10 mouse cellular contexts compared by ENCODE assay signal in the genomic region with DNA sequence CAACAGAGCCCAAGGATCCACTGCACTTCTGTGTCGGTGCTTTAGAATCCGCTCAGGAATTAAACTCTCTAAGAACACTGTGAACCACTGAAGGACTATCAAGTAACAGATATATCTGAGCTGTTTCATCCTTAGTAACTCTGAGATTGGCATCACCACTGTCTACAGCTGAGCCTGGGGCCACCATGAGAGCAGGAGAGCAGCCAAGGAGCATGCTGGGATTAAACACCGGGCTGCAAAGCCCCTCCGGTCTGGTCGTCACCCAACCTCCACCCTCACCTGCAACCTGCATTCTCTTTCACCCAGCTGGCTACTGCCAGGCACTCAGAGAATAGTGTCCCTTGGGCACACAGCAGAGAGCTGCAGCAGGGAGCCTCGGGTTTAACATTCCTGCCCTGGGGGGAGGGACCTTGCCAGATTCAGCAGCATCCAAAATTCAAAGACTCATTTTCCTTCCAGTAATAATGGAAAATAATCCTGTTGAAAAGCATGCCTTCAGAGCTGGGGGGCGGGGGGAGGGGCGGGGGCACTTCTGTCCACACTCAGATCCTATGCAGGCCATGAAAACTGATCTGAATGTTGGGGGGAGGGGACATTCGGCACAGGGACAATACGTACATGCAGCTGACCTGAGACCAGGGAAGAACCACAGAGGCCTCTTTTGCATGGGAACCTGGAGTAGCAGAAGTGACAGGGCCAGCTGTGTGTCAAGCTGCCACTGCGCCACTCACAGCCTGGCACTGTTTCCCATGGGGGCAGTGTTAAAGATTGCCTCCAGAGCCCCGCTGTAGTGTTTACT. TPM values are rescaled to one million over a fixed set of nuclear protein-coding genes. Genes with fewer than 3 reads are reported as not detected.
DNase-seq lines count a peak whose midpoint lies in the region; ATAC-seq and TF ChIP-seq lines count a peak whose summit lies in the region.
"Had no signal": no experiment of that assay in that cellular context is flagged by ENCODE, and none has a peak within 500 bp of the region (broad histone marks: within the 10 kb centered on the region; RNA-seq: fewer than 3 reads in every experiment).

No protein-coding gene starts in this region.

- H3K4me3 ChIP-seq in kidney, embryonic 14.5 days (ENCODE audit: low read length), result no peak overlapping the region
- no peak overlapping the region for H3K4me3 ChIP-seq in embryonic facial prominence, embryonic 12.5 days
- H3K4me3 ChIP-seq in hindbrain, embryonic 12.5 days, result no peak overlapping the region
- H3K4me3 ChIP-seq in midbrain, postnatal 0 days (ENCODE audit: low read depth, low read length), result no peak overlapping the region
- H3K4me3 ChIP-seq: liver, embryonic 13.5 days; myocyte had no signal

- 0 out of 2 replicates have a peak, but pooled peaks have one; percentile 7 for ATAC-seq in kidney, embryonic 14.5 days (ENCODE audit: low FRiP score, low TSS enrichment)
- ATAC-seq in embryonic facial prominence, embryonic 12.5 days (ENCODE audit: insufficient number of reproducible peaks, insufficient read depth, low FRiP score, low TSS enrichment), result peak; percentile 50
- ATAC-seq in hindbrain, embryonic 12.5 days (ENCODE audit: low FRiP score), result peak; percentile 57; the same call in 1 of the 2 replicates
- peak; percentile 14; the same call in 1 of the 2 replicates for ATAC-seq in midbrain, postnatal 0 days (ENCODE audit: low FRiP score)

- WGBS in kidney, embryonic 14.5 days, result 35% methylated on average over 12 of the region's 12 CpGs
- WGBS in embryonic facial prominence, embryonic 12.5 days, result 15% methylated on average over 12 of the region's 12 CpGs
- 24% methylated on average over 12 of the region's 12 CpGs for WGBS in hindbrain, embryonic 12.5 days
- WGBS in midbrain, postnatal 0 days, result 17% methylated on average over 12 of the region's 12 CpGs

- H3K27me3 ChIP-seq in kidney, embryonic 14.5 days (ENCODE audit: control insufficient read depth, insufficient read depth, low read length), result no peaks in the 10 kb centered on the region
- no peaks in the 10 kb centered on the region for H3K27me3 ChIP-seq in embryonic facial prominence, embryonic 12.5 days
- no peaks in the 10 kb centered on the region for H3K27me3 ChIP-seq in hindbrain, embryonic 12.5 days
- no peaks in the 10 kb centered on the region for H3K27me3 ChIP-seq in midbrain, postnatal 0 days (ENCODE audit: insufficient read depth, low read length)
- H3K27me3 ChIP-seq: liver, embryonic 13.5 days had no signal

- no peak overlapping the region for H3K9ac ChIP-seq in kidney, embryonic 14.5 days (ENCODE audit: low read depth, low read length)
- H3K9ac ChIP-seq in embryonic facial prominence, embryonic 12.5 days, result no peak overlapping the region
- H3K9ac ChIP-seq in hindbrain, embryonic 12.5 days, result no peak overlapping the region
- no peak overlapping the region for H3K9ac ChIP-seq in midbrain, postnatal 0 days (replicated peaks; ENCODE audit: low read length, poor library complexity, severe bottlenecking)
- H3K9ac ChIP-seq: liver, embryonic 13.5 days had no signal

- no peaks in the 10 kb centered on the region for H3K9me3 ChIP-seq in kidney, embryonic 14.5 days (ENCODE audit: control insufficient read depth, low read length)
- H3K9me3 ChIP-seq in embryonic facial prominence, embryonic 12.5 days, result no peaks in the 10 kb centered on the region
- H3K9me3 ChIP-seq in hindbrain, embryonic 12.5 days (replicated peaks), result no peaks in the 10 kb centered on the region
- H3K9me3 ChIP-seq in midbrain, postnatal 0 days (ENCODE audit: low read length), result no peaks in the 10 kb centered on the region
- H3K9me3 ChIP-seq: liver, embryonic 13.5 days had no signal

- 0 out of 2 replicates have a peak, but pooled peaks cover 3% of the 10 kb centered on the region for H3K4me1 ChIP-seq in kidney, embryonic 14.5 days (ENCODE audit: control insufficient read depth, insufficient read depth, low read length)
- peaks cover 12% of the 10 kb centered on the region for H3K4me1 ChIP-seq in embryonic facial prominence, embryonic 12.5 days
- H3K4me1 ChIP-seq in hindbrain, embryonic 12.5 days, result peaks cover 22% of the 10 kb centered on the region
- 0 out of 2 replicates have a peak, but pooled peaks cover 4% of the 10 kb centered on the region for H3K4me1 ChIP-seq in midbrain, postnatal 0 days (ENCODE audit: insufficient read depth, low read length)

- no peak overlapping the region for H3K27ac ChIP-seq in kidney, embryonic 14.5 days (ENCODE audit: low read depth, low read length)
- 0 out of 2 replicates have a peak overlapping the region, but pooled peaks have one; percentile 9 for H3K27ac ChIP-seq in embryonic facial prominence, embryonic 12.5 days
- peak overlapping the region; percentile 17; the same call in 1 of the 2 replicates for H3K27ac ChIP-seq in hindbrain, embryonic 12.5 days
- H3K27ac ChIP-seq in midbrain, postnatal 0 days (ENCODE audit: low read depth, low read length), result no peak overlapping the region
- H3K27ac ChIP-seq: liver, embryonic 13.5 days had no signal

- no peaks in the 10 kb centered on the region for H3K36me3 ChIP-seq in kidney, embryonic 14.5 days (ENCODE audit: control insufficient read depth, insufficient read depth, low read length)
- no peaks in the 10 kb centered on the region for H3K36me3 ChIP-seq in embryonic facial prominence, embryonic 12.5 days
- no peaks in the 10 kb centered on the region for H3K36me3 ChIP-seq in hindbrain, embryonic 12.5 days
- H3K36me3 ChIP-seq in midbrain, postnatal 0 days (ENCODE audit: insufficient read depth, low read length), result no peaks in the 10 kb centered on the region

- no peak overlapping the region for H3K4me2 ChIP-seq in kidney, embryonic 14.5 days (replicated peaks; ENCODE audit: low read depth, low read length)
- peak overlapping the region; percentile 27 for H3K4me2 ChIP-seq in embryonic facial prominence, embryonic 12.5 days (replicated peaks)
- H3K4me2 ChIP-seq in hindbrain, embryonic 12.5 days (replicated peaks), result peak overlapping the region; percentile 19; the same call in 1 of the 2 replicates
- no peak overlapping the region for H3K4me2 ChIP-seq in midbrain, postnatal 0 days (ENCODE audit: low read depth, low read length, poor library complexity, severe bottlenecking)
- H3K4me2 ChIP-seq: liver, embryonic 13.5 days had no signal

- DNase-seq in kidney, adult 18-20 months, result no peak
- DNase-seq in midbrain, postnatal 0 days (ENCODE audit: low spot score), result peak; percentile 13
- DNase-seq in right cerebral cortex, postnatal 25 days, result no peak
- DNase-seq in cerebellum, postnatal 25 days, result no peak
- DNase-seq in adrenal gland, postnatal 25 days, result no peak
- DNase-seq: liver, embryonic 13.5 days had no signal

- TF ChIP-seq CTCF in midbrain, postnatal 0 days (IDR thresholded peaks at IDR 0.05), result no peak

RNA-seq across cellular contexts. Expression of a gene that starts 25.8 kb away (rescaled TPM):
- polyA plus RNA-seq in kidney, embryonic 14.5 days (2014; fragmentation: Nextera tagmentation; extraction: Ambion mirVana), result 1.8 and 5.7 TPM in 2 replicates
- 6.3 and 6.4 TPM in 2 replicates for polyA plus RNA-seq in embryonic facial prominence, embryonic 12.5 days (2016; fragmentation: Nextera tagmentation; extraction: Ambion mirVana)
- 7.2 and 8.6 TPM in 2 replicates for polyA plus RNA-seq in hindbrain, embryonic 12.5 days (2016; fragmentation: Nextera tagmentation; extraction: Ambion mirVana)
- total RNA-seq in midbrain, postnatal 0 days (2014; rRNA removed), result 1.9 and 2.1 TPM in 2 replicates
- 0.56 and 0.69 TPM in 2 replicates for polyA plus RNA-seq in midbrain, postnatal 0 days (2015; fragmentation: Nextera tagmentation; extraction: Ambion mirVana)
- 6.7 and 6.8 TPM in 2 replicates for total RNA-seq in adrenal gland, postnatal 25 days (2021)

Comparison
In these comparisons a context has a peak if more than half of its experiments do, and no peak if none do; other contexts are left out.
1. ATAC-seq: peak in every context shown above with its lines; median percentile 57 in hindbrain, embryonic 12.5 days; 50 in embryonic facial prominence, embryonic 12.5 days; 14 in midbrain, postnatal 0 days; 7 in kidney, embryonic 14.5 days.
2. H3K27ac ChIP-seq: peak in embryonic facial prominence, embryonic 12.5 days (single experiment) and hindbrain, embryonic 12.5 days (single experiment); none in kidney, embryonic 14.5 days (single experiment) and midbrain, postnatal 0 days (single experiment).
3. H3K4me2 ChIP-seq: peak in embryonic facial prominence, embryonic 12.5 days (single experiment) and hindbrain, embryonic 12.5 days (single experiment); none in kidney, embryonic 14.5 days (single experiment) and midbrain, postnatal 0 days (single experiment).